Mouse (Mus musculus): ENCODE data around the gene Polrmt.
"Not testable (repeated sequence)": the region's sequence is repeated elsewhere in the genome, so short reads cannot be mapped to it uniquely, and the experiment has no call there.

Polrmt gene

DNA sequence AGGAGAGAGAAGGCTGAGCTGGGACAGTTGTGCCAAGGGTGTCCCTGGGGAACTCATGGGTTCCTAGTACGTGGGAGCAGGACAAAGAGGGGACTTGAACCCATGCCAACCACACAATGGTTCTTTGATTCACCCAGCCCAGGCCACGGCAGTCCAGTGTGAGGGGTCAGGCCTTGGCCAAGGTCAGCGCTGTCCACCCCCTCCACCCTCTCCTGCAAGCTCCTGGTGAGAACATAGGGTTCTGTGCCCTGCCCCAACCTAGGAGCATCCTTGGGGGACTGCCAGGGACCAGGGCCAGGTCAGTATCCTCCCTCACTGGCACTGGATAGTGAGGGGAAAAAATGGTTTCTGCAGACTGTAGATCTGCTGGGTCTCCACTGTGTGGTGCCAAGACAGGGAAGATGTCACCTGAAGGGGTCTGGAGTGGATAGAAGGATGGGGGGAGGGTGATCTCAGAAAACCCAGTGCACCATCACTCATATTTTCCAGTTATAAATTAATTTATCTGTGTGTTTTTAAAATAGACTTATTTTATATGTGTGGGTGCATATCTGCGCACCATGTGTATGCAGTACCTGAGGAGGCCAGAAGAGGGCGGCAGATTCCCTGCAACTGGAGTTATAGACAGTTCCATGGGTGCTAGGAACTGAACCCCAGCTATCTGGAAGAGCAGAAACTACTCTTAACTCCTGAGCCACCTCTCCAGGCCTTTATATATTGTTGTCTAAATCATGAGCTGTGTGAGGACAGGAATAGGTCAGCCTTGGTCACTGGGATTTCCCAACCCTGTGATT, 28.3 kb upstream of the Polrmt start:
- DNase-seq (ENCODE audit: low read depth, low spot score) = no peak

DNA sequence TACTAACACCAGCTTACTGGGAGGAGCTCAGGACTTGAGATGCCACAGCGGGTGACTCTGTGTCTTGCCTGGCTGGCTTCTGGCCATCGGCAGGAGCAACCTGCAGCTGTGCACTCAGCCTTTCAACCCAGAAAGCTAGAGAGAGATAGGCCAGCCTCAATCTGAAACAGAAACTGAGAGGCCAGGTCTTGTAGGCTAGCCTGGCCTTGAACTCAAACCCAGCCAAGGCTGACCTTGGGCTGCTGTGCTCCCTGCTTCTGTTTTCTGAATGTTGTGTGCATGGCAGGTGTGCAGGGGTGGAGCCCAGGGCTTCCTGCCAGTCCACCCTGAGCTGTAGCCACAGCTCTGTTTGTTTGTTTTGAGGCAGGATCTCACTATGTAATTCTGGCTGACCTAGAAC, 26.8 kb upstream of the Polrmt start:
- DNase-seq (ENCODE audit: low read depth, low spot score) = no peak

- no peak for DNase-seq (ENCODE audit: low read depth, low spot score)
Measured at GRCm38 (mm10) chr10:79772320-79772719, 25.9 kb upstream of the Polrmt start.

DNA sequence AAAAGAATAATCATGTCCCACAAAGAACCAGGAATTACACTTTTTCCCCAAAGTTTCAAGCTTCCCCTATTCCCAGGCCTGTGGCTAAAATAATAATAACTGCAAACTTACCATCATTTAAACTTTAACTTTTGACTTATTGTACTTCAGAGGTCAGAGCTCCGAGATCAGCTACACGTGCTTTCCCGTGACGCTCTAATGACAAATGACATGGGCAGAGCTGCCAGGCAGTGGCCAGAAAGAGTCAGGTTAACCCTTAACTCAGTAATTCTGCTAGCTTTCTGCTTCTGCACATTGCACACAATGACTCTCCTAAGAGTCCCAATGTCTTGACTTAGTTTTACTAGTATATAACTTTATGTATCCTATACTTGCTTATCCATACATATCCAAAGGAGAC, 22.9 kb upstream of the Polrmt start:
- no peak for DNase-seq (ENCODE audit: low read depth, low spot score)

GRCm38 (mm10) chr10:79768400-79768799, 22.0 kb upstream of the Polrmt start:
- peak; percentile 57 for DNase-seq (ENCODE audit: low read depth, low spot score)

GRCm38 (mm10) chr10:79767372-79768244, 21.2 kb upstream of the Polrmt start:
- DNase-seq (ENCODE audit: low read depth, low spot score) = peak; percentile 79

DNA sequence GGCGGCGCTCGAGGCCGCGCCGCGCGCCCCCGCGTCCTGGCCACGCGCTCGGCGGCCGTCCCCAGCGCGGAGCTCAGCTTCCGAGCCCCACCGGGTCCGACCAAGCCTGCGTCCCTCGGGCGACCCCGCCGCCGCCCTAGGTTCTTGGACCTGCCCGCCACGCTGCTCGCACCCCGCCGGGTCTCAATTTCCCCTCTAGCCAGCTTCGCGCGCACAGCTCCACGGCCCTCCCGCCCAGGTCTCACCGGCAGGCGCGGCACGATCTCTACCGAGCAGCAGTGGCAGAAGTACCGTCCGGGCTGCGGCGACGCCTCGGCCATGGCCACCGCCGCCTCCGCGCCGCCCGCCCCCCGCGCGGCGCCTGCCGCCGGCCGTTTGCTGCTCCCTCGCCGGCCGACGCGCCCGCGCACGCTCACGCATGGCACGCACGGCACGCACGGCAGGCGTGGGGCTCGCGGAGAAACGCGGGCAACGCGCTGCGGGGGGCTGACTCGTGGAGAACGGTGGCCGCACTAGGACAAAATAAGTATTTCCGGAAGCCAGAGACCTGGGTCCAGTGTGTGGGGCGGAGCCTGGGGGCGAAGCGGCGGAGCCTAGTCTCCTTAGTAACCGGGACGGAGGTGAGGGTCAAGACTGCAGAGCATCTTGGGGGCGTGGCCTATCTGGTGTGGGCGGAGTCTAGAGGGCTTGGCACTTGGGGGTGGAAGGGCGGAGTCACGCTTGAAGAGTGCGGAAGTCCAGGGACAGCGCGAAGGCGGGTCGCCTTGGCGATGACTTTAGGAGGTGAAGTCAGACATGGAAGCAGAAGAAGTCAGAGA, 20.3 kb upstream of the Polrmt start, which contains the start of gene Rnf126:
Gene Rnf126 (minus strand): TSS at position 445 of the 818 bp plus-strand sequence.
- peak; percentile 100 for DNase-seq (ENCODE audit: low read depth, low spot score)

GRCm38 (mm10) chr10:79766001-79766507, 19.7 kb upstream of the Polrmt start:
- no peak for DNase-seq (ENCODE audit: low read depth, low spot score)

GRCm38 (mm10) chr10:79765228-79765745, 18.9 kb upstream of the Polrmt start:
- no peak for DNase-seq (ENCODE audit: low read depth, low spot score)

DNA sequence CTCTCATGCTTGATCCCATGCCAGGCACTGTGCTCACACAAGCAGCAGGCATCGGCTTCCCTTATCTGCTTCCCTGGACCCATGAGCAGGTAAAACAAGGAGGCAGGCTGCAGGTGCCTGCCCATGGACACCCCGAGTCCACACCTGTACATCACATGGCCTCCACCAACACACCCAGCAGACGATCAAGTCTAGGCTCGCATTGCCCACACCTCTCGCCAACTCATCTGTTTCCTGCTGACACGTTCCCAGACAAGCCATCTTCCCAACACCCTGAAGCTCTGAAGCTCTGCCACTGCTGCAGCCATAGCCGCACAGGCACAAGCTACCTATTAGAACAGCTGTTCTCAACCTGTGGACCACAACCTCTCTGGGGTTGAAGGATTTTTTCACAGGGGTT, 17.9 kb upstream of the Polrmt start:
- DNase-seq (ENCODE audit: low read depth, low spot score) = no peak

DNA sequence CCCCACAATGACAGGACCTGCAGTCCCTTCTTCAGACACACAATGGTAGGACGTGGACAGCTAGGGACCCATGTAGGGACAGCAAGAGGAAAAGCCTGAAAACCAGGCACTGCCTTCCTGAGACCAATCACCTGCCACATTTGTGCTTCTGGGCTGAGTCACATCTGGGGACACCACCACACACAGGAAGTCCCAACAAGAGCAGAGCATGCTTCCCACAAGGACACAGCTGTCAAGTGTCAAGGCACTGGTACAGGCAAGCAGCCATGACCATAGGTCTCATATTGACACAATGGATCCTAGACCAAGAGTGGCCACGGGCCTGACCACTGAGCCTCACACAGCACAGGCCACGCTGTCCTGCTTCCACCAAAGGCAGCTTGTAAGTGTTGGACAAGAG, 16.5 kb upstream of the Polrmt start:
- no peak for DNase-seq (ENCODE audit: low read depth, low spot score)

DNA sequence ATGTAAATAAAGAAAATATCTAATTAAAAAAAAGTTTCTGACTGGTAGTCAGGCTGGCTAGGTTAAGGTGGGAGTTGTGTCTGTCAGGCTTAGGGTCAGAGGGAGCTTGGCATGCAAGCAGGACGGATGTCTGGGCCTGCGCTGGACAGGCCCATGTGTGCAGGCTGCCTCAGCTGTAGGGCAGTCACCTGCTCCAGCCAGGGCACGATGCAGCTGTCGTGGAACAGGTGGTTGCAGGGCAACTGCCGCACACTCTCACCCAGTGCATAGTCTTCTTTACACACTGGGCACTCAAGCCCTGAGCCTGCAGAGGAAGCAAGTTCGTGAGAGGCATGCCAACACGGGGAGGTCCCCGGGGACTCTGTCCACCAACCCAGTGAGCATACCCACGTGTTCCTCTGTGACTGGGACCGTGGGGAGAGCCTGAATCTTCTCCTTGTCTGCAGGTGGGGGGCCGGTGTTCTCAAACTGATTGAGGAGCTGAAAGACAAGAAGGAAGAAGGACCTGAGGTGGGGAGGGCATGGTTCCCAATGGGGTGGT, 14.3 kb upstream of the Polrmt start:
- no peak for DNase-seq (ENCODE audit: low read depth, low spot score)

- not testable (repeated sequence) for DNase-seq (ENCODE audit: low read depth, low spot score)
Measured at GRCm38 (mm10) chr10:79759675-79760074, 13.3 kb upstream of the Polrmt start.

- no peak for DNase-seq (ENCODE audit: low read depth, low spot score)
Measured at GRCm38 (mm10) chr10:79756660-79757059, 10.3 kb upstream of the Polrmt start.

DNA sequence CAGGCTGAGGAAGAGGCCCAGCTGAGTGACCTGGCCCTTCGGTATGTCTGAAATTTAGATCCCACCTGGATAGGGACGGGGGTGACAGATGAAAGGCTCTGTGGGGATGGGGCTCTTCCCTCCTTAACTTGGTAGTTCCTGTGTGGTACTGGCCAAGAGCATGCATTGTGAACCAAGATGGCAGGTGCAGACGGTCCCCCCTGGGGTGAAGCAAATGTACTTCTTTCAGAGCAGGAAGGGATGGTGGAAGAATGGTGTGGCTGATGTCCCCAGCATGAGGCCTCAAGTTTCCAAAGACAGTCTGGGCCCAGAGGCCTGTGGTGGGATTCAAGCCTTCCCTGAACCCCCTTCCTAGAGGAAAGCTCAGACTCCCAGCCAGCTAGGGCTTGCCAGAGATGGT, 9.5 kb upstream of the Polrmt start:
- DNase-seq (ENCODE audit: low read depth, low spot score) = no peak

GRCm38 (mm10) chr10:79754856-79755516, 8.6 kb upstream of the Polrmt start, which contains the start of gene Fgf22:
TSS of gene Fgf22 (plus strand) at chr10:79755076.
- peak; percentile 52 for DNase-seq (ENCODE audit: low read depth, low spot score)

- DNase-seq (ENCODE audit: low read depth, low spot score) = no peak
Measured at GRCm38 (mm10) chr10:79748496-79748895, 2.1 kb upstream of the Polrmt start.

DNA sequence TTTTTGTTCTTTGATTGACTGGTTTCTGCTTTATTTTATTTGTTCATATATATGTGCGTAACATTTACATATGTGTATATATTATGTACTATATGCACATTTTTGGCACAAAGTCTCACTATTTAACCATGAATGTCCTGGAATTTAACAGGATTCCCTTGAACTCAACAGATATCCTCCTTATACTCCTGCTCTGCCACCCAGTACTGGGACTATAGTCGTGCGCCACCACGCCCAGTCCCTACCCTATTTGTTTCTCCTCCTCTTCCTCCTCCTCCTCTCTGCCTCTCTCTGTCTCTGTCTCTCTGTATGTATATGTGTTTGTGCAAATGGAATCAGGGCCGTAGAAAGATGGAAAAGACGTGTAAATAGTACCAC, 382 bp upstream of the Polrmt start:
- no peak for DNase-seq (ENCODE audit: low read depth, low spot score)

GRCm38 (mm10) chr10:79745411-79745810, 970 bp downstream of the Polrmt start:
- no peak for DNase-seq (ENCODE audit: low read depth, low spot score)

DNA sequence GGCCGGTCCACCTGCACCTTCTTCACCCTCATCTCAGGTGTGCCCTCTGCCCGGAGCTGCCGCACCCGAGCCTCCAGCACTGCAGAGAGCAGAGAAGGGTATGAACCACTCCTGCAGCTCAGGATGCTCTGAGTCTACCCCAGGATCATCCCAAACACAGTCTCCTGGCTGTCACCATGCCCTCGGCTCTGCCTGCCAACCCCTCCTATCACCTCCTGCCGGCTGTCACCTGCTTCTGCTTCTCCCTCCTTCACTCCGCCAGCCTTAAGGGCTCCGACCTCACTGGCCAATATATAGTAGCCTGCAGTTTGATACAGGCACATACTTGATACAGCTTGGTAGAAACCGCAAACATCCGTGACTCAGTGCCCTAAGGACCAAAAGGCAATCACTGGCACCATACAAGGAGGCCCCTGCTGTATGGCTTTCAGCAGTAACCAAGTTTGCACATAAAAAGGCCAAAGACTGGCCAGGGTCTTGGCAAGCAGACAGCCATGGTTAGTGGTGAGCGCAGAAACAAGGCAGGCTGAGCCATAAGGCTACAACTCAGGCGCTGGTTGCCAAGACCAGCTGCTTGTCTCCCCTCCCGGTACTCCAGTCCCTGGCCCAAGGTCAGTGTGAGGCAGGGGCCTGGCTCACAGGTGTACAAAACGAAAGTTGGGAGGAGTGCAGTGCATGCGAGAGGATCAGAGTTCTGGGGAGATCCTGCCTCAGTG, 2.6 kb downstream of the Polrmt start:
- no peak for DNase-seq (ENCODE audit: low read depth, low spot score)
